Comparison of ENCODE assay signal across 8 mouse cellular contexts in genomic region chr7:89979432-89980130, GRCm38 (mm10). TPM values are rescaled to one million over a fixed set of nuclear protein-coding genes. Genes with fewer than 3 reads are reported as not detected.
DNase-seq lines count a peak whose midpoint lies in the region; ATAC-seq and TF ChIP-seq lines count a peak whose summit lies in the region.

No protein-coding gene starts in this region.

- TF ChIP-seq EP300 in stomach, postnatal 0 days (optimal IDR thresholded peaks at IDR 0.05): no peak

- peaks cover 11% of the 10 kb centered on the region for H3K4me1 ChIP-seq in bone marrow macrophage, adult 2 months (ENCODE audit: control insufficient read depth, insufficient read depth, low read length)
- peaks cover 31% of the 10 kb centered on the region for H3K4me1 ChIP-seq in liver, embryonic 15.5 days (replicated peaks)
- no peaks in the 10 kb centered on the region for H3K4me1 ChIP-seq in stomach, postnatal 0 days (replicated peaks; ENCODE audit: control insufficient read depth, insufficient read depth)

- WGBS in liver, embryonic 15.5 days (ENCODE audit: insufficient replicate concordance): 3% methylated on average over 23 of the region's 23 CpGs
- WGBS in stomach, postnatal 0 days: 2% methylated on average over 23 of the region's 23 CpGs

- no peak for DNase-seq in left cerebral cortex, adult 2 months (ENCODE audit: extremely low spot score in 1 of 2, low spot score in 2 of 2)
- no peak for DNase-seq in left cerebral cortex, postnatal 14 days (ENCODE audit: low spot score in 2 of 2)
- DNase-seq in forelimb bud, embryonic 11.5 days (ENCODE audit: low read depth, low spot score): peak; percentile 32
- no peak for DNase-seq in stomach, postnatal 0 days (ENCODE audit: low spot score)
- DNase-seq in urinary bladder, adult 2 months (ENCODE audit: low spot score): no peak
- DNase-seq in urinary bladder, postnatal 14 days (ENCODE audit: low spot score): no peak

- peak overlapping the region; percentile 99 for H3K4me3 ChIP-seq in left cerebral cortex, adult 2 months
- H3K4me3 ChIP-seq in bone marrow macrophage, adult 2 months (ENCODE audit: insufficient read depth, low read length): peak overlapping the region; percentile 76
- H3K4me3 ChIP-seq in liver, embryonic 15.5 days (replicated peaks): peak overlapping the region; percentile 99
- peak overlapping the region; percentile 80 for H3K4me3 ChIP-seq in stomach, postnatal 0 days (ENCODE audit: low read depth, low read length)

- 0 out of 2 replicates have a peak, but pooled peaks have one; percentile 4 for ATAC-seq in liver, embryonic 15.5 days (ENCODE audit: insufficient read depth)
- no peak for ATAC-seq in stomach, postnatal 0 days (ENCODE audit: low FRiP score, low TSS enrichment)

- no peak for TF ChIP-seq CTCF in left cerebral cortex, adult 2 months (IDR thresholded peaks at IDR 0.05)
- no peak for TF ChIP-seq CTCF in bone marrow macrophage, adult 2 months (IDR thresholded peaks at IDR 0.05; ENCODE audit: low read depth, low read length)
- TF ChIP-seq CTCF in stomach, postnatal 0 days (IDR thresholded peaks at IDR 0.05; ENCODE audit: low read depth): no peak

- H3K36me3 ChIP-seq in liver, embryonic 15.5 days (replicated peaks): peaks cover 22% of the 10 kb centered on the region
- H3K36me3 ChIP-seq in stomach, postnatal 0 days (ENCODE audit: control insufficient read depth, insufficient read depth, low read length): 0 out of 2 replicates have a peak, but pooled peaks cover 2% of the 10 kb centered on the region

- no peak for TF ChIP-seq POLR2A in bone marrow macrophage, adult 2 months (IDR thresholded peaks at IDR 0.05; ENCODE audit: borderline replicate concordance, low read depth, low read length)

- H3K4me2 ChIP-seq in liver, embryonic 15.5 days: peak overlapping the region; percentile 92
- peak overlapping the region; percentile 80 for H3K4me2 ChIP-seq in stomach, postnatal 0 days (replicated peaks; ENCODE audit: low read depth)

- no peaks in the 10 kb centered on the region for H3K9me3 ChIP-seq in liver, embryonic 15.5 days (replicated peaks)
- H3K9me3 ChIP-seq in stomach, postnatal 0 days (ENCODE audit: control insufficient read depth, low read length): no peaks in the 10 kb centered on the region

- peak overlapping the region; percentile 96 for H3K9ac ChIP-seq in liver, embryonic 15.5 days
- peak overlapping the region; percentile 95 for H3K9ac ChIP-seq in stomach, postnatal 0 days (ENCODE audit: low read length)

- H3K27ac ChIP-seq in left cerebral cortex, adult 2 months: peak overlapping the region; percentile 99
- peak overlapping the region; percentile 90 for H3K27ac ChIP-seq in bone marrow macrophage, adult 2 months (ENCODE audit: insufficient read depth, low read depth, low read length)
- peak overlapping the region; percentile 99 for H3K27ac ChIP-seq in liver, embryonic 15.5 days (replicated peaks)
- peak overlapping the region; percentile 100 for H3K27ac ChIP-seq in stomach, postnatal 0 days (replicated peaks)

- H3K27me3 ChIP-seq in liver, embryonic 15.5 days: no peaks in the 10 kb centered on the region
- H3K27me3 ChIP-seq in stomach, postnatal 0 days (ENCODE audit: control insufficient read depth, insufficient read depth, low read length): no peaks in the 10 kb centered on the region

- intact Hi-C loops in left cerebral cortex, adult 2 months (cut with DNase I): loop anchor here (5.0 kb wide), 1 partner anchor 153 kb away; the partner anchor contains the start of gene Picalm
- intact Hi-C loops in left cerebral cortex, postnatal 14 days (cut with DNase I): no loop called here

RNA-seq across cellular contexts. Expression of gene Eed, which starts 1.2 kb away (rescaled TPM):
- 10 to 100 TPM; 38.4 to 41.4 TPM for total RNA-seq in left cerebral cortex, adult 2 months (2021)
- 10 to 100 TPM; 27.4 to 35.2 TPM for total RNA-seq in left cerebral cortex, postnatal 14 days (2021)
- 71.9 and 74.8 TPM in 2 replicates for polyA plus RNA-seq in bone marrow macrophage, adult 2 months (2012; ENCODE audit: insufficient read depth, insufficient read length, missing spikeins)
- 31.8 and 34.4 TPM in 2 replicates for polyA plus RNA-seq in liver, embryonic 15.5 days (2015; fragmentation: Nextera tagmentation; extraction: Ambion mirVana)
- polyA plus RNA-seq in stomach, postnatal 0 days (2015; fragmentation: Nextera tagmentation; extraction: Ambion mirVana): 35.7 and 38.0 TPM in 2 replicates
- polyA plus RNA-seq in urinary bladder, adult 2 months (2012; rRNA removed): 44.6 and 52.5 TPM in 2 replicates

RNA-seq across cellular contexts. Expression of gene Hikeshi, which starts 38.6 kb away (rescaled TPM):
- 10 to 100 TPM; 83.9 to 85.3 TPM for total RNA-seq in left cerebral cortex, adult 2 months (2021)
- 10 to 100 TPM; 82.4 to 87.3 TPM for total RNA-seq in left cerebral cortex, postnatal 14 days (2021)
- polyA plus RNA-seq in bone marrow macrophage, adult 2 months (2012; ENCODE audit: insufficient read depth, insufficient read length, missing spikeins): 35.0 and 38.7 TPM in 2 replicates
- polyA plus RNA-seq in liver, embryonic 15.5 days (2015; fragmentation: Nextera tagmentation; extraction: Ambion mirVana): 46.7 and 56.6 TPM in 2 replicates
- polyA plus RNA-seq in stomach, postnatal 0 days (2015; fragmentation: Nextera tagmentation; extraction: Ambion mirVana): 69.2 and 72.8 TPM in 2 replicates
- polyA plus RNA-seq in urinary bladder, adult 2 months (2012; rRNA removed): 65.4 and 65.9 TPM in 2 replicates
